ENCODE assay signal across 8 mouse cellular contexts in genomic region chr16:42444408-42444862, GRCm38 (mm10).
DNase-seq lines count a peak whose midpoint lies in the region; ATAC-seq and TF ChIP-seq lines count a peak whose summit lies in the region.

No protein-coding gene starts in this region.

- no peaks in the 10 kb centered on the region for H3K27me3 ChIP-seq in forebrain, embryonic 12.5 days
- no peaks in the 10 kb centered on the region for H3K27me3 ChIP-seq in hindbrain, embryonic 15.5 days
- H3K27me3 ChIP-seq in midbrain, postnatal 0 days (ENCODE audit: insufficient read depth, low read length) = no peaks in the 10 kb centered on the region

- H3K4me3 ChIP-seq in forebrain, embryonic 12.5 days (replicated peaks) = peak overlapping the region; percentile 15
- peak overlapping the region; percentile 29 for H3K4me3 ChIP-seq in hindbrain, embryonic 15.5 days
- peak overlapping the region; percentile 16; the same call in 1 of the 2 replicates for H3K4me3 ChIP-seq in midbrain, postnatal 0 days (ENCODE audit: low read depth, low read length)
- no peak overlapping the region for H3K4me3 ChIP-seq in lung, adult 2 months (replicated peaks; ENCODE audit: extremely low read depth, low read depth, low read length)

- peak overlapping the region; percentile 88 for H3K27ac ChIP-seq in forebrain, embryonic 12.5 days
- peak overlapping the region; percentile 93 for H3K27ac ChIP-seq in hindbrain, embryonic 15.5 days (replicated peaks)
- H3K27ac ChIP-seq in midbrain, postnatal 0 days (ENCODE audit: low read depth, low read length) = peak overlapping the region; percentile 96

- peak; percentile 68 for ATAC-seq in forebrain, embryonic 12.5 days (ENCODE audit: low FRiP score)
- peak; percentile 72 for ATAC-seq in hindbrain, embryonic 15.5 days (ENCODE audit: low FRiP score, low read depth)
- peak; percentile 81 for ATAC-seq in midbrain, postnatal 0 days (ENCODE audit: low FRiP score)

- peaks cover 22% of the 10 kb centered on the region for H3K4me1 ChIP-seq in forebrain, embryonic 12.5 days
- H3K4me1 ChIP-seq in hindbrain, embryonic 15.5 days (replicated peaks) = peaks cover 15% of the 10 kb centered on the region
- peaks cover 12% of the 10 kb centered on the region; the same call in 1 of the 2 replicates for H3K4me1 ChIP-seq in midbrain, postnatal 0 days (ENCODE audit: insufficient read depth, low read length)
- no peaks in the 10 kb centered on the region for H3K4me1 ChIP-seq in lung, adult 2 months (ENCODE audit: control insufficient read depth, insufficient read depth, low read length)

- H3K9me3 ChIP-seq in forebrain, embryonic 12.5 days = peaks cover 3% of the 10 kb centered on the region; the same call in 1 of the 2 replicates
- no peaks in the 10 kb centered on the region for H3K9me3 ChIP-seq in hindbrain, embryonic 15.5 days
- H3K9me3 ChIP-seq in midbrain, postnatal 0 days (ENCODE audit: low read length) = no peaks in the 10 kb centered on the region

- peak overlapping the region; percentile 45 for H3K4me2 ChIP-seq in forebrain, embryonic 12.5 days
- H3K4me2 ChIP-seq in hindbrain, embryonic 15.5 days = peak overlapping the region; percentile 57
- H3K4me2 ChIP-seq in midbrain, postnatal 0 days (ENCODE audit: low read depth, low read length, poor library complexity, severe bottlenecking) = peak overlapping the region; percentile 52

- H3K9ac ChIP-seq in forebrain, embryonic 12.5 days = no peak overlapping the region
- H3K9ac ChIP-seq in hindbrain, embryonic 15.5 days = peak overlapping the region; percentile 43
- H3K9ac ChIP-seq in midbrain, postnatal 0 days (replicated peaks; ENCODE audit: low read length, poor library complexity, severe bottlenecking) = peak overlapping the region; percentile 26; the same call in 1 of the 2 replicates

- WGBS in forebrain, embryonic 12.5 days = 32% methylated on average over 10 of the region's 10 CpGs
- 19% methylated on average over 10 of the region's 10 CpGs for WGBS in hindbrain, embryonic 15.5 days
- 11% methylated on average over 10 of the region's 10 CpGs for WGBS in midbrain, postnatal 0 days
- 52% methylated on average over 10 of the region's 10 CpGs for WGBS in lung, adult 2 months

- TF ChIP-seq POLR2A in lung, adult 2 months (IDR thresholded peaks at IDR 0.05; ENCODE audit: borderline replicate concordance, extremely low read depth, low read depth, low read length) = no peak

- peak; percentile 29; the same call in 1 of the 2 replicates for TF ChIP-seq CTCF in midbrain, postnatal 0 days (IDR thresholded peaks at IDR 0.05)
- TF ChIP-seq CTCF in lung, adult 2 months (IDR thresholded peaks at IDR 0.05; ENCODE audit: insufficient read depth, low read length) = no peak

- no peaks in the 10 kb centered on the region for H3K36me3 ChIP-seq in forebrain, embryonic 12.5 days (replicated peaks)
- no peaks in the 10 kb centered on the region for H3K36me3 ChIP-seq in hindbrain, embryonic 15.5 days
- no peaks in the 10 kb centered on the region for H3K36me3 ChIP-seq in midbrain, postnatal 0 days (ENCODE audit: insufficient read depth, low read length)

- DNase-seq in right cerebral cortex, adult 18-20 months = peak; percentile 15
- no peak for DNase-seq in right cerebral cortex, postnatal 36 days (ENCODE audit: low spot score in 2 of 2)
- peak; percentile 62 for DNase-seq in midbrain, postnatal 0 days (ENCODE audit: low spot score)
- DNase-seq in ovary, postnatal 10 days (ENCODE audit: low spot score) = no peak
- no peak for DNase-seq in thymus, postnatal 36 days
- no peak for DNase-seq in lung, adult 2 months

Comparison
In these comparisons a context has a peak if more than half of its experiments do, and no peak if none do; other contexts are left out.
1. DNase-seq: peak in right cerebral cortex, adult 18-20 months (single experiment) and midbrain, postnatal 0 days (single experiment); none in right cerebral cortex, postnatal 36 days (0 of 2), ovary, postnatal 10 days (single experiment), thymus, postnatal 36 days (0 of 2) and lung, adult 2 months (single experiment).
2. Peak in every context shown above with its lines, with median percentiles within 50 percentile points of each other: ATAC-seq, H3K27ac ChIP-seq and H3K4me2 ChIP-seq.